Mouse (Mus musculus) stomach, embryonic 16.5 days (tissue): ENCODE measurements around the gene Dnah14. TPM values are rescaled to one million over a fixed set of nuclear protein-coding genes. Genes with fewer than 3 reads are reported as not detected.

Experiments
- ATAC-seq: fragments of 200-750 bp; cut with Nextera tagmentation; 2 replicates; pipeline ENCODE4 v1.8.0; 2017; ENCODE audit warnings: moderate number of reproducible peaks, moderate TSS enrichment; ENCODE audit not compliant: insufficient read depth, low FRiP score
- H3K27ac ChIP-seq: fragments of 300-500 bp; sonication (generic); 2 replicates; pipeline ENCODE4 v1.5.1; 2014; ENCODE audit warnings: low read length
- H3K27me3 ChIP-seq: fragments of 300-500 bp; sonication (generic); 2 replicates; pipeline ENCODE4 v1.6.1; 2014; ENCODE audit warnings: low read length, control low read depth, mixed read lengths; ENCODE audit not compliant: control insufficient read depth, insufficient read depth
- H3K36me3 ChIP-seq: fragments of 300-500 bp; sonication (generic); 2 replicates; pipeline ENCODE4 v1.6.1; 2014; ENCODE audit warnings: low read length; ENCODE audit not compliant: control insufficient read depth, insufficient read depth
- H3K4me1 ChIP-seq: fragments of 300-500 bp; sonication (generic); 2 replicates; pipeline ENCODE4 v1.6.1; 2014; ENCODE audit warnings: low read length, control low read depth, mixed read lengths; ENCODE audit not compliant: control insufficient read depth, insufficient read depth
- H3K4me2 ChIP-seq: fragments of 300-500 bp; sonication (generic); 2 replicates; pipeline ENCODE4 v1.6.1; 2014; ENCODE audit warnings: low read depth, low read length, mixed read lengths
- H3K4me3 ChIP-seq: fragments of 300-500 bp; sonication (generic); replicated peaks from 2 replicates; pipeline ENCODE4 v1.5.1; 2014; ENCODE audit warnings: mild to moderate bottlenecking, low read length
- H3K9ac ChIP-seq: fragments of 300-500 bp; sonication (generic); 2 replicates; pipeline ENCODE4 v1.6.1; 2014; ENCODE audit warnings: low read length
- H3K9me3 ChIP-seq: fragments of 300-500 bp; sonication (generic); replicated peaks from 2 replicates; pipeline ENCODE4 v1.6.1; 2016; ENCODE audit warnings: low read length, control low read depth; ENCODE audit not compliant: control insufficient read depth
- WGBS: fragments of 180-500 bp; shearing (Covaris S2); extraction: QIAGEN DNeasy Blood & Tissue Kit; methylation state at CpG from one replicate; pipeline ENCODE4 v1.1.7; 2014; 5-methylcytosine and 5-hydroxymethylcytosine counted together
- polyA plus RNA-seq: library from polyadenylated mRNA; unstranded; fragments of >200 nt; fragmentation: Nextera tagmentation; extraction: Ambion mirVana; gene quantifications from 2 replicates; pipeline ENCODE4 v1.2.1, GENCODE M21; 2015

Dnah14 gene
- 1.1 and 1.4 TPM in 2 replicates for polyA plus RNA-seq

- no peak within 1 kb of the TSS for H3K4me2 ChIP-seq
- no peak within 1 kb of the TSS for H3K9ac ChIP-seq
- H3K27ac ChIP-seq = no peak within 1 kb of the TSS
- H3K9me3 ChIP-seq = no peaks in the 10 kb centered on the region
- H3K4me1 ChIP-seq = no peaks in the 10 kb centered on the region
- H3K4me3 ChIP-seq = no peak within 1 kb of the TSS
- H3K36me3 ChIP-seq = no peaks in the 10 kb centered on the region
- WGBS = 64% methylated on average over 12 of the region's 12 CpGs
- no peaks in the 10 kb centered on the region for H3K27me3 ChIP-seq
- ATAC-seq = no peak
Observed at GRCm38 (mm10) chr1:181576322-181576721, at the start of gene Dnah14. Dnah14 (plus strand) TSS chr1:181576559.

- H3K27ac ChIP-seq = peak overlapping the region; percentile 66
- 29% methylated on average over 4 of the region's 4 CpGs for WGBS
Observed at GRCm38 (mm10) chr1:181529368-181529767, 47.0 kb upstream of the Dnah14 start.

DNA sequence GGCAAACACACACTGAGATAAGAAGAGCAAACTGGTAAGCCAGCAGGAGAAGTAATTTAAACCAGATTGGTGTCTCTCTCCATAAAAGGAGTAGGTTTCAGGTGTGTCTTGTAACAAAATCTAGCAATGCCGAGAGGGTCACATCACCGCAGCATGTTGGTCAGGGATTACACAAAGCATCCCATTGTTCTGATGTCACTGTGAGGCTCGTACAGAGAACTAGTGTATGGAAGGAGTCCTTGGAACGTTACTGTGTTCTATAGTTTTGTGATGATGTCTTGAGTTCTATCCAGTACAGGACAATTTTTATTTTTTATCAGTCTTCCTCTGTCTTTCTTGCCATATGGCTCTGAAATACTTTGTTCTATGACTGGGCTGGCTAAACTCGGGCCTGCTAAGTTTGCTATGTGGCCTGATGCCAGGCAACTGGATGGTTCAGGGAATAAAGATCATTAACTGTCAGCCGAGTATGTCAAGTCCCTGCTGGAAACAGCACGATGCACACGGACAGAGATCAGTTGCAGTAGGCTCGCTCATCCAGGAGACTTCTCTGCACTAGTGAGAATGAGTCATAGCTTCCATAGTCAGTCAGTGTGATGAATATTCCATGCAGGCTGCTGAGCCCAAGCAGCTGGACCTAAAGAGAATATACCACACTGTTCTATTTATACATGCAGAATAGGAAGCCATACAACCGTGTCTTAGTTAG is 41.0 kb upstream of the Dnah14 start:
- H3K4me2 ChIP-seq = 0 out of 2 replicates have a peak overlapping the region, but pooled peaks have one; percentile 6
- peak; percentile 82; the same call in 1 of the 2 replicates for ATAC-seq
- 23% methylated on average over 10 of the region's 10 CpGs for WGBS
- H3K9ac ChIP-seq = no peak overlapping the region
- no peak overlapping the region for H3K4me3 ChIP-seq
- H3K4me1 ChIP-seq = peaks cover 20% of the 10 kb centered on the region
- H3K27me3 ChIP-seq = no peaks in the 10 kb centered on the region
- peak overlapping the region; percentile 65 for H3K27ac ChIP-seq
- H3K9me3 ChIP-seq = no peaks in the 10 kb centered on the region
- no peaks in the 10 kb centered on the region for H3K36me3 ChIP-seq

More at GRCm38 (mm10) chr1:181529368-181529767, 47.0 kb upstream of the Dnah14 start:
- ATAC-seq = peak; percentile 67; the same call in 1 of the 2 replicates
- Histone ChIP-seq H3K9me3 (no peaks in the 10 kb centered on the region), H3K4me2 (no peak overlapping the region), H3K4me1 (peaks cover 14% of the 10 kb centered on the region), H3K36me3 (no peaks in the 10 kb centered on the region), H3K27me3 (no peaks in the 10 kb centered on the region), H3K4me3 (no peak overlapping the region), H3K9ac (no peak overlapping the region)

- Histone ChIP-seq H3K9me3 (no peaks in the 10 kb centered on the region), H3K4me2 (no peak overlapping the region), H3K4me1 (peaks cover 24% of the 10 kb centered on the region), H3K27ac (no peak overlapping the region), H3K4me3 (no peak overlapping the region), H3K9ac (no peak overlapping the region), H3K27me3 (no peaks in the 10 kb centered on the region), H3K36me3 (no peaks in the 10 kb centered on the region)
- no peak for ATAC-seq
- 91% methylated on average over 9 of the region's 9 CpGs for WGBS
Observed at GRCm38 (mm10) chr1:181537627-181538525, 38.5 kb upstream of the Dnah14 start.

GRCm38 (mm10) chr1:181539846-181540769 is 36.3 kb upstream of the Dnah14 start:
- peak overlapping the region; percentile 26; the same call in 1 of the 2 replicates for H3K27ac ChIP-seq
- peaks cover 17% of the 10 kb centered on the region for H3K4me1 ChIP-seq
- H3K9me3 ChIP-seq = no peaks in the 10 kb centered on the region
- no peak overlapping the region for H3K4me3 ChIP-seq
- no peaks in the 10 kb centered on the region for H3K27me3 ChIP-seq
- whole genome bisulfite sequencing = 51% methylated on average over 22 of the region's 22 CpGs
- H3K4me2 ChIP-seq = no peak overlapping the region
- no peaks in the 10 kb centered on the region for H3K36me3 ChIP-seq
- ATAC-seq = no peak; the same call in 1 of the 2 replicates
- H3K9ac ChIP-seq = no peak overlapping the region

DNA sequence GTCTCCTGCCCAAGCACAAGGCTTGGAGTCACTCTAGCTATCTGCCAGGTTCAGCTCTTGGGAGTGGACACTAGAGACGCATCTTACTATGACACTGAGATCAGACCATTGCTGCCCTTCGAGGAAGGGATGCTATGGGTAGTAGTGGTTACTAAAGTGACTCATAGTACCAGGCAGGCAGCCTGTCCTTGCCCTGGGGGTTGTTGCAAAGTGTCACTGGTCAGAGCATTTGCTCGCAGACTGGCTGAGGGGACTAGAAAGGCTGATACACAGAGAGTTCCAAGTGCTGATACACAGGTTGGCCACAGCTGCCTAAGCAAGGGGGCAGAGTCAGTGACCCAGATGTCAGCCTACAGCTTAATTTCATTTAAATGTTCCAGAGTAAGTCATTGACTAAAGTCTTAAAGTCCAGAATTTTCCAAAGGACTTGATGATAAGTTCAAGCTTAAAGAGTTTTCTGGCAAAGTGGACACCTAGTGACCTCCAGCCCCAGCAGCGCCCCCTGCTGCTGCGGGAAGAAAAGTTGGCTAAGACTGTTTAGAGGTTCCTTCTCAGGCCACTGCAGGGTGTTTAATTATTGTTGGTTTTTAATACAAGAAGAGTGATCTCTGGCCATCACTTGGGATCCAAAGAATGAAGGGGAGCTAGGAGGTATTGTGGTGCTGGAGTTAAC is 32.5 kb upstream of the Dnah14 start:
- Histone ChIP-seq H3K4me1 (peaks cover 11% of the 10 kb centered on the region; the same call in 1 of the 2 replicates), H3K9ac (no peak overlapping the region), H3K27ac (no peak overlapping the region), H3K4me2 (no peak overlapping the region), H3K4me3 (no peak overlapping the region), H3K27me3 (no peaks in the 10 kb centered on the region), H3K36me3 (no peaks in the 10 kb centered on the region), H3K9me3 (no peaks in the 10 kb centered on the region)
- ATAC-seq = no peak
- 72% methylated on average over 5 of the region's 5 CpGs for WGBS

DNA sequence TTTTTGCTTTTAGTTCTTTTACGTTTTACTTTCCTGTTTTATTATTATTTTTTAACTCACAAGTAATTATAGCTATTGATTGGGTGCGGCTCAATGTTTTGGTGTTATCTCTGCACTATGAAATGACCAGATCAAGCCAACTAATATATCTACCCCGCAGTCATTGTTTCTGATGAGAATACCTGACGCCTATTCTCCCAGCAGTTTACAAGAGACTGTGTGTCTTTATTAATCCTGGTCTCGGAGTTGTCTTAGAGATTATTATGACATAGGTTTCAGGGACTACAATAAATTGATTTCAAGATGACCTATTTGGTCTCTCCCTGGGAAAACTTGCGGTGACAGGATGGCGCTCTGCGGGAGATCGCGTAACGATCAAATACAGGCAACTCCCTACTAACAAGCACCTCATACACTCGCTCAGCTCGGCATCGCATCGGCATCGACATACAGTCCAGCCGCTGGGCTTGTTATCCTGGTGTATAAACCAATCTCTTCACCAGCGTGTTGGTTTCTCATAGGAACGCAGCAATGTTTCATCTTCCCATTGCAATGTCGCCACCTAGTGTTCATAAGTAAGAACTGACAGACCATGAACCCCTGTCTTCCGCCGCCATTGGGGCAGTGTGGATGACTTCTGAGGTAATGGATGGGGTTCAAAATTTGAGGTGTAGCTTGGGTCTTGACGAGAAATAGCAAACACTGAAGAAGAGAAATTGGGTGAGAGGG is 31.2 kb upstream of the Dnah14 start:
- Histone ChIP-seq H3K36me3 (no peaks in the 10 kb centered on the region), H3K27me3 (no peaks in the 10 kb centered on the region), H3K9ac (no peak overlapping the region), H3K9me3 (no peaks in the 10 kb centered on the region), H3K4me3 (no peak overlapping the region), H3K4me1 (peaks cover 10% of the 10 kb centered on the region; the same call in 1 of the 2 replicates), H3K4me2 (0 out of 2 replicates have a peak overlapping the region, but pooled peaks have one; percentile 20), H3K27ac (no peak overlapping the region)
- peak; percentile 47 for ATAC-seq
- 25% methylated on average over 23 of the region's 23 CpGs for WGBS

- no peak for ATAC-seq
- Histone ChIP-seq H3K9me3 (no peaks in the 10 kb centered on the region), H3K27ac (no peak overlapping the region), H3K4me2 (no peak overlapping the region), H3K4me1 (no peaks in the 10 kb centered on the region), H3K27me3 (no peaks in the 10 kb centered on the region), H3K9ac (no peak overlapping the region), H3K4me3 (no peak overlapping the region), H3K36me3 (no peaks in the 10 kb centered on the region)
- WGBS = 87% methylated on average over 8 of the region's 8 CpGs
Observed at GRCm38 (mm10) chr1:181549987-181550386, 26.4 kb upstream of the Dnah14 start.
